Mouse (Mus musculus) neural tube, embryonic 10.5 days (tissue): ENCODE data around the gene Sln.
A peak's percentile ranks its signal among the peaks of the same experiment; 100 is the strongest.

Source experiments
- DNase-seq: peaks from one replicate; pipeline ENCODE4 v3.0.0-alpha.2; 2017; ENCODE audit warnings: low spot score; ENCODE audit errors: extremely low spot score

Gene Sln

GRCm38 (mm10) chr9:53849864-53850263 lies at the start of gene Sln:
Gene Sln (plus strand): TSS chr9:53850164.
- DNase-seq: no peak

GRCm38 (mm10) chr9:53802921-53803320 lies 47.0 kb upstream of the Sln start:
- no peak for DNase-seq

- no peak for DNase-seq
Measured at GRCm38 (mm10) chr9:53806496-53807086, 43.4 kb upstream of the Sln start.

- no peak for DNase-seq
Measured at GRCm38 (mm10) chr9:53813418-53813817, 36.5 kb upstream of the Sln start.

GRCm38 (mm10) chr9:53818760-53819159 lies 31.2 kb upstream of the Sln start:
- peak; percentile 44 for DNase-seq

GRCm38 (mm10) chr9:53825318-53825717 lies 24.6 kb upstream of the Sln start:
- peak; percentile 32 for DNase-seq

GRCm38 (mm10) chr9:53829081-53829865 lies 20.7 kb upstream of the Sln start:
- peak; percentile 39 for DNase-seq

- no peak for DNase-seq
Measured at GRCm38 (mm10) chr9:53829866-53830209, 20.1 kb upstream of the Sln start.

GRCm38 (mm10) chr9:53835039-53835438 lies 14.9 kb upstream of the Sln start:
- no peak for DNase-seq

- no peak for DNase-seq
Measured at GRCm38 (mm10) chr9:53835976-53836375, 14.0 kb upstream of the Sln start.

GRCm38 (mm10) chr9:53838816-53839215 lies 11.1 kb upstream of the Sln start:
- no peak for DNase-seq

GRCm38 (mm10) chr9:53848548-53848947 lies 1.4 kb upstream of the Sln start:
- no peak for DNase-seq

- DNase-seq: no peak
Measured at GRCm38 (mm10) chr9:53852158-53852557, 2.2 kb downstream of the Sln start.

- no peak for DNase-seq
Measured at GRCm38 (mm10) chr9:53853672-53854071, 3.7 kb downstream of the Sln start.

GRCm38 (mm10) chr9:53854525-53854924 lies 4.6 kb downstream of the Sln start:
- no peak for DNase-seq

- no peak for DNase-seq
Measured at GRCm38 (mm10) chr9:53857864-53858263, 7.9 kb downstream of the Sln start.

GRCm38 (mm10) chr9:53873239-53873638 lies 23.3 kb downstream of the Sln start:
- DNase-seq: no peak

GRCm38 (mm10) chr9:53877423-53877822 lies 27.5 kb downstream of the Sln start:
- no peak for DNase-seq

- no peak for DNase-seq
Measured at GRCm38 (mm10) chr9:53883588-53884280, 33.8 kb downstream of the Sln start.

- peak; percentile 27 for DNase-seq
Measured at GRCm38 (mm10) chr9:53890075-53890474, 40.1 kb downstream of the Sln start.

- DNase-seq: no peak
Measured at GRCm38 (mm10) chr9:53895827-53896226, 45.9 kb downstream of the Sln start.

- no peak for DNase-seq
Measured at GRCm38 (mm10) chr9:53899836-53900235, 49.9 kb downstream of the Sln start.
